Comparison of ENCODE assay signal across 16 mouse cellular contexts in the genomic region with DNA sequence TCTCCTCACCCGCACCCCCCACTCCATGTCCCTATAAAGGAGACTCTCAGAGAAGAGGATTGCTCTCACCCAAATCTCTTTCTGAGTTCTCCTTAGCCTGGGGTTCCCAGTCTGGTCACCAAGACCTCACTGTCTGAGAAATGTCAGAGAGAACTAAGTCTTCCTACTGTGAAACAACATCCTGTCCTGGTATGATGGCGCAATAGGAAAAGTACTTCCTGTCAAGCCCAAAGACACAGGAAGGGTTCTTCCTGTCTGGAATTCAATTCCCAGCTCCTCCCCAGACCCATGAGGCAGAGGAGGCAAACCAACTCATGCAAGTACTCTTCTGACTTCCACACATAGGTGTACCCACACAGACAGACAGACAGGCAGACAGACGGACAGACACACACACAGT. TPM values are rescaled to one million over a fixed set of nuclear protein-coding genes. Genes with fewer than 3 reads are reported as not detected.
DNase-seq lines count a peak whose midpoint lies in the region; TF ChIP-seq lines count a peak whose summit lies in the region.
"Had no signal": no experiment of that assay in that cellular context is flagged by ENCODE, and none has a peak within 500 bp of the region (broad histone marks: within the 10 kb centered on the region; RNA-seq: fewer than 3 reads in every experiment).

No protein-coding gene starts in this region.

- peak overlapping the region; percentile 15; the same call in 1 of the 2 replicates for H3K27ac ChIP-seq in layer of hippocampus, adult 2 months
- peak overlapping the region; percentile 66; the same call in 1 of the 2 replicates for H3K27ac ChIP-seq in cortical plate, adult 2 months (ENCODE audit: insufficient read depth, low read length)
- H3K27ac ChIP-seq: hindbrain, postnatal 0 days; limb, embryonic 15.5 days; neural tube, embryonic 15.5 days had no signal

- no peak for TF ChIP-seq POLR2A in cortical plate, adult 2 months (IDR thresholded peaks at IDR 0.05; ENCODE audit: extremely low read depth, insufficient read depth, low read length)

- intact Hi-C loops in heart, postnatal 10 days (cut with DNase I), result no loop called here

- H3K4me1 ChIP-seq in cortical plate, adult 2 months (ENCODE audit: control insufficient read depth, insufficient read depth, low read length), result no peaks in the 10 kb centered on the region
- H3K4me1 ChIP-seq: neural tube, embryonic 15.5 days had no signal

- DNase-seq in heart, adult 8-10 months (ENCODE audit: low spot score), result peak; percentile 61
- no peak for DNase-seq in heart, postnatal 10 days
- no peak for DNase-seq in layer of hippocampus, adult 2 months (ENCODE audit: low spot score in 2 of 2)
- DNase-seq in layer of hippocampus, postnatal 10 days (ENCODE audit: low spot score in 2 of 2), result no peak
- DNase-seq in lung, postnatal 4 days, result peak; percentile 18 to 25
- DNase-seq in adrenal gland, postnatal 14 days, result no peak
- no peak for DNase-seq in embryo, embryonic 11 days
- DNase-seq: cerebellum, postnatal 25 days; forebrain, postnatal 0 days; gastrocnemius, postnatal 25 days had no signal

- H3K4me3 ChIP-seq in layer of hippocampus, adult 2 months, result no peak overlapping the region
- no peak overlapping the region for H3K4me3 ChIP-seq in cortical plate, adult 2 months (ENCODE audit: insufficient read depth, low read length)
- H3K4me3 ChIP-seq: limb, embryonic 15.5 days; megakaryocyte, embryonic 14.5 days; neural tube, embryonic 15.5 days had no signal

- no peak for TF ChIP-seq CTCF in layer of hippocampus, adult 2 months (conservative IDR thresholded peaks at IDR 0.05)
- TF ChIP-seq CTCF in cortical plate, adult 2 months (IDR thresholded peaks at IDR 0.05; ENCODE audit: extremely low read depth, insufficient read depth, low read length), result no peak

RNA-seq across cellular contexts. Expression of a gene that starts 7.9 kb away (rescaled TPM):
- total RNA-seq in heart, adult 8-10 months (2022), result 10 to 100 TPM; 13.0 to 15.3 (median 13.5) TPM
- 10 to 100 TPM; 14.8 to 16.8 TPM for total RNA-seq in heart, postnatal 10 days (2021)
- total RNA-seq in layer of hippocampus, adult 2 months (2021), result 10 to 100 TPM; 36.2 to 38.9 TPM
- 10 to 100 TPM; 17.5 to 20.4 TPM for total RNA-seq in layer of hippocampus, postnatal 10 days (2021)
- 63.6 and 66.2 TPM in 2 replicates for polyA plus RNA-seq in cortical plate, adult 2 months (2012; rRNA removed)
- total RNA-seq in adrenal gland, postnatal 14 days (2021), result 16.0 and 18.1 TPM in 2 replicates

RNA-seq across cellular contexts. Expression of a gene that starts 13.9 kb away (rescaled TPM):
- total RNA-seq in heart, adult 8-10 months (2022), result under 1 TPM in 1 of 4 experiments, not detected in 3; 0.22 TPM
- 1 to 10 TPM in 1 of 2 experiments, under 1 TPM in 1; 0.60 to 2.1 TPM for total RNA-seq in heart, postnatal 10 days (2021)
- not detected for total RNA-seq in layer of hippocampus, adult 2 months (2021)
- under 1 TPM in 1 of 2 experiments, not detected in 1; 0.18 TPM for total RNA-seq in layer of hippocampus, postnatal 10 days (2021)
- polyA plus RNA-seq in cortical plate, adult 2 months (2012; rRNA removed), result not detected in 2 replicates
- total RNA-seq in adrenal gland, postnatal 14 days (2021), result 1.1 and 1.2 TPM in 2 replicates
- total RNA-seq: left cerebral cortex, adult 8-10 months had no signal

RNA-seq across cellular contexts. Expression of a gene that starts 33.3 kb away (rescaled TPM):
- 10 to 100 TPM; 25.8 to 42.5 (median 34.9) TPM for total RNA-seq in heart, adult 8-10 months (2022)
- 10 to 100 TPM; 55.8 to 56.1 TPM for total RNA-seq in heart, postnatal 10 days (2021)
- total RNA-seq in layer of hippocampus, adult 2 months (2021), result 10 to 100 TPM; 36.5 to 36.8 TPM
- total RNA-seq in layer of hippocampus, postnatal 10 days (2021), result 10 to 100 TPM; 34.5 to 40.0 TPM
- polyA plus RNA-seq in cortical plate, adult 2 months (2012; rRNA removed), result 77.9 and 93.2 TPM in 2 replicates
- 42.6 and 57.0 TPM in 2 replicates for total RNA-seq in adrenal gland, postnatal 14 days (2021)

Comparison
In these comparisons a context has a peak if more than half of its experiments do, and no peak if none do; other contexts are left out.
1. DNase-seq: peak in heart, adult 8-10 months (single experiment) and lung, postnatal 4 days (2 of 2); none in heart, postnatal 10 days (0 of 2), layer of hippocampus, adult 2 months (0 of 2), layer of hippocampus, postnatal 10 days (0 of 2), adrenal gland, postnatal 14 days (single experiment) and embryo, embryonic 11 days (single experiment).